Mouse (Mus musculus) WW6 (cell line): Measurements from ENCODE around the gene Defb29.

Source experiments
- DNase-seq: peaks from one replicate; pipeline ENCODE4 v3.0.0-alpha.2; 2013; ENCODE audit warnings: low read depth, low spot score

Defb29 gene

DNA sequence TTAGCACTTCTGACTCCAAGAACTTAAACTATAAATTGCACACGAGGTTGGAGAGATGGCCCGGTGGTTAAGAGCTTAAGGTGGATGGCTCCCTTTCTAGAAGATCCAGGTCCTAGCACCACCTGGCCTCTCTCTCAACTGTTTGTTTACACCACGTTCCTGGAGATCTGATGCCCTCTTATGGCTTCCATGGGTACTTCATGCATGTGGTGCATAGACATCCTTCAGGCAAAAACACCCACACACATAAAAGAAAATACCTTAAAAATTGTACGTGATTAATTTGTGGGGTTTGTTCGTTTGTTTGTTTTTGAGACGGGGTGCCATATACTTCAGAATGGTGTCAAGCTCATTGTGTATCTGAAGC lies 39.1 kb downstream of the Defb29 start:
- no peak for DNase-seq

- DNase-seq: no peak
Observed at GRCm38 (mm10) chr2:152500204-152500862, 39.6 kb downstream of the Defb29 start.

GRCm38 (mm10) chr2:152498020-152498419 lies 41.9 kb downstream of the Defb29 start:
- DNase-seq: no peak

DNA sequence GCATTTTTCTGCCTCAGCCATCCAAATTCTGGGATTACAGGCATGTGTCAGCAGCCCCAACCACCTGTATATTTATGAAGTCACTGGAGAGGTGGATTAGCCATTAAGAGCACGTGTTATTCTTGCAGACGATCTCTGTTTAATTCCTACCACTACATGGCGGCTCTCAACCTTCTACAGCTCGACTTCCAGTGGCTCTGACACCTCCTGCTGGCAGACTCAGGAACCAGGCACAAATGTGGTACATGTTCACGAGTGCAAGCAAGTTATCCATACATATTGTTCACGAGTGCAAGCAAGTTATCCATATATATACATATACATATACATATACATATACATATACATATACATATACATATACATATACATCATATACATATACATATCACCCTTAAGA lies 46.7 kb downstream of the Defb29 start:
- no peak for DNase-seq

GRCm38 (mm10) chr2:152490038-152490437 lies 49.9 kb downstream of the Defb29 start, which contains the start of gene Defb22:
Defb22 (minus strand) TSS chr2:152490138.
- no peak for DNase-seq
